Mouse (Mus musculus) mature B cell (primary cell): Measurements from ENCODE around the gene Grin3b.

Experiments
- in situ Hi-C: fragments of 300-500 bp; cut with MboI; formaldehyde crosslinking; loops from 2 replicates; pipeline ENCODE4 v1.14.3; 2019

Gene Grin3b

DNA sequence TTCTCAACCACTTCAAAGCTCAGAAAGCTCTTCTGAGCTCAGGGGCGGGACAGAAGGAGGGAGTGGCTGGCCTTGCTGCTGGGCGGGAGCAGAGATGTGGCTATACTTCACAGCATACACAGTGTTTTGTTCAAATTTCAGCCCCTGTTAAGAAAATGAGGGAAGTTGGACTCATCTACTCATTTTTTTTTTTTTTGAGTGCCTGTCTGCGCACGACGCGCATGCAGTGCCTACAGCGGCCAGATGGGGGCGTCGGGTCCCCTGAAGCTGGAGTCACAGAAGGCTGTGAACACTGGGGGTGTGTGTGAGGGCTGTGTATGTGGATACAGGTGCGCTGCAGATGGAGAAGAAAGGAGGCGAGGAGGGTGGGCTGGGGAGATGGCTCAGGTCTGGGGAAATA, 16.4 kb downstream of the Grin3b start:
- in situ Hi-C loops, result loop anchor here (5.0 kb wide), 1 partner anchor 35 kb away; no protein-coding TSS in a partner anchor

DNA sequence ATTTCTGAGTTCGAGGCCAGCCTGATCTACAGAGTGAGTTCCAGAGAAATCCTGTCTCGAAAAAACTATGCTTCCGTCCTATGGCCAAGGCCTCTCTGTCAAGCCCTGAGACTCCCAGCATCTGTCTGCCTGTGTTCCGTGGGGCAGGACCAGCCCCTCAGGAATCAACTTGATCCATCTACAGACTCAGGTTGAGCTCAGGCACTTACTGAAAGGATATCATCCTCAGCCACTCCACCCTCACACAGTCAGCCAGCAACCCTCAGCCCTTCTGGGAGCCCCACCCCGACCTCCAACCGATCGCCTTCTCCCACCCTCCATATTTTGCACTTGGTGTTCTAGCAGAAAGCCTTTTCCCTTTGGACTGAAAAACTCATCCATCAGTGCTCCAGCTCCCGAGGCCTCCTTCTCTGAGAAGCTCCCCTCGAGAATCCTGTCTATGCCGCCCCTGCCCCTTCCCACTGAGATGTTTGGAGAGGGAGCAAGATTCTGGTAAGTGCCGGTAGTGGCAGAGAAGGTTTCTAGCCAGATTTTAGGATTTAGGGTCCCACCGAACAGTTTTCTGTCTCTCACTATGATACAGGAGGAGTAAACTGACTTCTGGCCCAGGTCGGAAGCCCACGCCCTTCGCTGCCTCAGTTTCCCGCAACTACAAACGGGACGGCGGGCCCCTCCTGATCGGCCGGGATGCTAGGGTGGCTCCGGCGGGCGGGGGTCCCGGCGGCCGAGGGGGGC, 17.4 kb downstream of the Grin3b start:
- in situ Hi-C loops, result loop anchor here (5.0 kb wide), 1 partner anchor 34 kb away; no protein-coding TSS in a partner anchor

DNA sequence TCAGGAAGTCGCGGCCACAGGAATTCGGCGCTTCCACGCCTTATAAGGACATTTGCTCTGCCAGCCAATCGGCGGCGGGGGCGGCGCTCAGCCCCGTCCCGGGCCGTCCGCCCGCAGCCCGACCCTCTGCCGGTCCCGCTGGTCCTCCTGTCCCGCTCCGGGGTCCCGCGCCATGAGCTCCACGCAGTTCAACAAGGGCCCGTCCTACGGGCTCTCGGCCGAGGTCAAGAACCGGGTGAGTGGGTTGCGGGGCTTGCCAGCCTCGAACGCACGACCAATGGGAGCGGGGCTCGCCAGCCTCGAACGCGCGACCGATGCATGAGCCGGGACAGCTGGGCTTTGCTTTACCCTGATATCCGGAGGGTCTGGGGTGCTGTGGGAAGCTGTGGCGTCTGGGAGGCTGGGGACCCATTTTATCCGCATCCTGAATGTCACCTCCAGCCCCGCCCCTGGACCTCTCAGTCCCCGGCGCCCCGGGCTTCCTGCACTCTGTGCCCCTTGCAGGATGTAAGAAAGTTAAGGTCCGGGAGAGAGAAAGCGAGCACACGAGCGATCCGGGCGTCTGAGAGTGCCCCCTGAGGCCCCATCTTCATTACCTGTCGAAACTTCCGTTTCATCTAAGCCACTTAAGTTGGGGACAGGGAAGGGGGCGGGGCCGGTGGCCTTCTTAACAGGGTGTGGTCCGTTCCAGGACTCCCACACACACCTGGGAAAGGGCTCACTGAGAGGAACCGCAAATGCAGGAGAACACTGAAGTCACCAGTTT, 18.2 kb downstream of the Grin3b start, which contains the start of gene Cnn2:
Gene Cnn2, plus strand, starts transcription at position 79 of the 766 bp plus-strand sequence.
- in situ Hi-C loops, result loop anchor here (5.0 kb wide), 1 partner anchor 34 kb away; no protein-coding TSS in a partner anchor

DNA sequence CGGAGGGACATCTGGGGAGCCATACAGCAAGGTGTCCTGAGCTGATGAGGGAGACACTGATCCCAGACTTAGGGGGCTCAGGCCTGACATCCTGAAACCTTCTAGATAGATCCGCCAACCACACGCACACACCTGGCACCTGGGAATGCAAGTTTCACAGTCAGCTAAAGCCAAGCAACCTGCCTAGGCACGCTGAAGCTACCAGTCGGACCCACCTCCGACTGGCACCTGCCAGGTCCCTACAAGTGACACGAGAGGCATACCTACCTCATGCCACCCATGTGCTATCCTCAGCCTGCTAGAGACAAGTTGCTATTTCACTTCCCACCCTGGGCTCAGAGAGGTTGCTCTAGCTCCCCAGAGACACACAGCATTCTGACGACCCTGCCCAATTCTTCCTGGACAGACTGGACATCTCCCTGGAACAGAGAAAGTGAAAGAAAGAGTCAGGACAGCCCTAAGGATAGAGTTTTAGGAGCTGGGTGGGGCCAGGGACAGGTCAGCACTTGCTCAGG, 18.8 kb downstream of the Grin3b start:
- in situ Hi-C loops, result loop anchor here (5.0 kb wide), 1 partner anchor 33 kb away; no protein-coding TSS in a partner anchor

DNA sequence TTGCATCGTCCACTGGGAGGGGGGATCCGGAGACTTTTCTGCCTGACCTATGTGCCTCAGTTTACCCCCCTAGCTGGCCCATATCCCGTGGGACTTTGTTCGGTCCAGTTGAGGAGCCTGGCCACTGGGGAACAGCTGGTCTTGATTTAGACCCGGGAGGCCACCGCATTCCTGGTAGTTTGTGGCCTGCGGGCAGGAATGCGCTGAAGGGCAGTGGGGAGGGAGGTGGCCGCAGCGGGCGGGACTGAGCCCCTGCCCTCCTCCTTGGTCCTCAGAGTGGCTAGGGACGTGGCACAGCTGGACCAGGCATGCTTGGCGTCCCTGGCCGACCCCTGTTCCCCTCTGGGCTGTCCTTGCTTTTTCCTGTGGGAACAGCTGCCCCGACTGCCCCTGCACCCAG, 19.4 kb downstream of the Grin3b start:
- in situ Hi-C loops, result loop anchor here (5.0 kb wide), 1 partner anchor 32 kb away; no protein-coding TSS in a partner anchor

DNA sequence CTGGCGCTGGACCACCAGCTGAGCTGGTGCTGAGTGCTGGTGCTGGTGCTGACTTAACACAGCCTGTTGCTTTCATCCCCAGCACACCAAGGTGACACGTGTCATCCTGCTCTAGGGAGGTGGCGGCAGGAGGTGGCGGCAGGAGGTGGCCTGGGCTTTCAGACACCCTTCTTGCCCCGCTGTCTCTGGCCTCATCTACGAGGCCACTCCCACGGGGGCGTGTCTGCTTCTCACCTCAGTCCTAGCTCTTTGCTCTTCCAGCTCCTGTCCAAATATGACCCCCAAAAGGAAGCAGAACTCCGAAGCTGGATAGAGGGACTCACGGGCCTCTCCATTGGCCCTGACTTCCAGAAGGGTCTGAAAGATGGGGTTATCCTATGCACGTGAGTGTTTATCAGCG, 20.6 kb downstream of the Grin3b start:
- in situ Hi-C loops, result no loop called here

DNA sequence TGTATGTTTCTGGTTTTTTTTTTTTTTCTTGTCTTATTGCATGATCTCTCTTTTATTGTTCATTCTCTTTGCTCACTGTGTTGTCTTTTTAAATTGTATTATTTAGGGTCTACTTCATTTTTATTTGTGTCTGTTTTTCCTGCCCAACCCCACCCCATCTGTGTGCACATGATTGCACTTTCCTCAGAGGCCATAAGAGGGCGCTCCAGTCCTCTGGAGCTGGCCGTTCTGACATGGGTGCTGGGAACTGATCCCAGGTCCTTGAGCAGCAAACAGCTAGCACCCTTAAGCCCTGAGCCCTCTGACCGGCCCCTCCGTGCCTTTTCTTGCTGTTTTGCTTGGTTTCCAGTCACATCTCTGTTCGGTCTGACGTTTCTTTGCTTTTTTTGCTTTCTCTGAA, 21.0 kb downstream of the Grin3b start:
- in situ Hi-C loops, result no loop called here

DNA sequence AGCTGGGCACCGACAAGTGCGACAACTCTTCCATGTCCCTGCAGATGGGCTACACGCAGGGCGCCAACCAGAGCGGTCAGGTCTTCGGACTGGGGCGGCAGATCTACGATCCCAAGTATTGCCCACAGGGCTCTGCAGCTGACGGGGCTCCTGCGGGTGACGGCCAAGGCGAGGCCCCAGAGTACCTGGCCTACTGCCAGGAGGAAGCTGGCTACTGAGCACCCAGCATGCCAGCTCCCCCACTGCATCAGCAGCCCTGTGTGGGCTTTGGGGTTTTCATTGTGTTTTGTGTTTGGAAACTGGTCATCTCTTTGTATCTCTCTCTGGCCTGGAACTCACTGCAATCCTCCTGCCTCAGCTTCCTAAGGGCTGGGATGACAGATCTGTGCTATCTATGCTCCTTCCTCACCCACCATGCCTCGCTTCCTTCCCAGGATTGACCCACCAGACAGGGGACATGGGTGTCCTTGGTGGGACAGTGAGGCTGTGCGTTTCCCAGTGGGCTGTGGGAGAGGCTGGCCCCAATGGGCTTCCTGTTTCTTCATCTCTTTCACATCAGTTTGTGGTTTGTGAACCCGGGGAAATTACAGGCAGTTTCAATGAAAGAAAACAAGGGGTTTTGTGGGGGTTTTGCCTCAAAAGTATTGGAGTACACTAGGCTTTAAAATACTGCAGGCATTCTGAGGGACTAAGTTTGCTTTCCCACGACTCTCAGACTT, 24.0 kb downstream of the Grin3b start:
- in situ Hi-C loops, result no loop called here

DNA sequence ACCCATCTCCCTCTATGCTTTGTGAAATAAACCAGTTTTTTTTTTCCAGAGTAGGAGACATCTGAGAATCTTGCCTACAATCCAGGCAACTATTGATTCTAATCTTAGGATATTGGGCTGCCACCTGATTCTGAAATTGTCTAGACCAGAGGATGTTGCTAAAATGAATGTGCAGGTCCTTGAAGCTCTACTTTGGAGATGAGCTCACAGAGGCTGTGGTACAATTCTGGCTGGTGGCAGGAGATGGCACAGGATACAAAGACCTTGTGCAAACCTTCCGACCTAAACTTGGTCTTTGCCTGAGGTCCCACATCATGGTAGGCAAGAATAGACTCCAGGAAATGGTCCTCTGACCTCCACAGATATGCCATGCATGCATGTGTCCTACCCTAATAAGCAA, 25.1 kb downstream of the Grin3b start:
- in situ Hi-C loops, result no loop called here

DNA sequence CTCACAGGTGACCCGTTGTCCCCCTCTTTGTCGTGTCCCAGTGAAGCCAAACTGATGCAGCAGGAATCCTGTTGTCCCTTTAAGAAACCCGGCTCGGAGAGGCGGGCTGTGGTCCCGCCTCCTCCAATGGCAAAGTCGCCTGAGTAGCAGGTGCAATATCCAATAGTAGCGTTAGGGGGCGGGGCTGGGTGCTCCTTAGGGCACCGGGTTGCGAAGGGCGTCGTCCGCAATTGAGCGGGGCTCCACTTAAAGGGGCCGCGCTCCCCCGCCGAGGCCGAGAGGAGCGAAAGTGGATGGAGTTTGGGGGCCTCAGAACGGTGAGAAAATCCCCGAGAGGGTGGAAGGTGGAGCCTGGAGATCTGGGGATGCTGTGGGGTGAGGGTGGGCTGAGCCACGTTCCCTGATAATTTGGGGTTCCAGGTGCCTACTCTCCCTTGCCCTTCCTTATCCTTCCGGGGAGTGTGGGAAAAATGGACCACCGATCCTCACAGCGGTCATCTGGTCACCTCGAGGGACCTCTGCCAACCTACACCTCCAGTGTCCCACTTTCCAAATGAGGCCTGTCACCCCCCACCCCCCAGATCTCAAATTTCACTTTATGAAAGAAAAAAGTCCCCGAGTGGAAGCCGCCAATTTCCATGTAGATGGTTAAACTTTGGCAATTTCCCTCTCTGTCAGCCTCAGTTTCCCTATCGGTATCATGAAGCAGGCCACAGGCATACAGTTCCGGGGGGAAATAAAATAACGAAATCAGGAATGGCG, 25.9 kb downstream of the Grin3b start, which contains the start of gene Abca7:
Gene Abca7, plus strand, starts transcription at position 223 of the 762 bp plus-strand sequence.
- in situ Hi-C loops, result no loop called here

DNA sequence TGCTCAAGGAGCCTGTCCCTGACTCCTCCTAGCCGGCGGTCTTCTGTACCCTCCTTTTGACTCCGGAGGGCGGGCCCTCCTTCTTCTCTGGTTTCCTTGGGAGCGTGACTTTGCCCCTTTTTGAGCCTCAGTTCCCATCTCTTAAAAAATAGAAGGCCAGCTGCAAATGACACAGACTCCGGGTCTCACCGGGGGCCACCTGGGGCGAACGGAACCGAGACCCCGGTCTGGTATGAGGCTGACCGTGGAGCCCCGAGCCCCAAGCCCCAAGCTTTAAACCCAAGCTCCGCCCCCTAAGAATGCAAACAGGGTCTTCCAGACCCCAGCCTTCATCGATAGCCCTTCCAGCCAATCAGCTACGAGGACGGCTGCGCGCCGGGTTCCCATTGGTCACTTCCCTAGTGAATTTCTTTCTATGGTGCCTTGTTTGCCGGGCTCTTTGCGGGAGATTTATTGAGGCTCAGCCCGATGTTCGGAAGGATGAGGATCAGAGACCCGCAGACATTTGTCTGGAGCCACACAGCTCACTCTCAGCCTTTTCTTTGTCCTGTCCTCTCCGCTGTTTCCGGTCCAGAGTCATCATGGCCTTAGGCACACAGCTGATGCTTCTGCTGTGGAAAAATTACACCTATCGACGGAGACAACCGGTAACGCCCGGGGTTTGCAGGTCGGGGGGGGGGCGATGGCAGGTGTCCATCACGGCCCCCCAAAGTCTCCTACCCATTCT, 26.7 kb downstream of the Grin3b start:
- in situ Hi-C loops, result no loop called here

DNA sequence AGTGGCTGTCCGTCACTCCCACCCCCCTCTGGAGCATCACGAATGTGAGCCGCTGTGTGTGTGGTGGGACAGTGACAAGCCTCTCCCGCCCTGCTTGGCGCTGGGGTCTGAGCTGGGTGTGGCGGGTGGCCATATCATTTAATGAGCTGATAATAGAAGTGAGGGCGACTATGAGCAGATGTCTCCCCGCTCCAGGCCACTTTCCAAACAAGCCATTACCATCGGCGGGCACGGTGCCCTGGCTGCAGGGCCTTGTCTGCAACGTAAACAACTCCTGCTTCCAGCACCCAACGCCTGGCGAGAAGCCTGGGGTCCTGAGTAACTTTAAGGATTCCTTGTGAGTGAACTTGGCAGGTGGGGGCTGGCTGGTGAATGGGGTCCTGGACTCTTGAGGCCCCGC, 27.3 kb downstream of the Grin3b start:
- in situ Hi-C loops, result no loop called here

DNA sequence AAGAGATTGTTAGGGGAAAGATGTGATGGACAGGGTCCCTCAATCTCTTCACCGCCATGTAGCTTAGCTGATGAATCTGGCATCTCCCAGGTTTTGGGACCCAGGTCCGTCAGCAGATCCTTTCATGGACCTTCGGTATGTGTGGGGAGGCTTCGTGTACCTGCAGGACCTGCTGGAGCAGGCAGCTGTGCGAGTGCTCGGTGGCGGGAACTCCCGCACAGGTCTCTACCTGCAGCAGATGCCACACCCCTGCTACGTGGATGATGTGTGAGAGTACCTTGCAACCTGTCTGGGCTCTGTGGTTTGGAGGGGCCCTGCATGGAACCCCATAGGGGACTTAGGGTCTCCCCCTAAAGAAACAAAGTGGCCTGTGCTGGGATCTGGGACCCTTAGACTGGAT, 31.4 kb downstream of the Grin3b start:
- in situ Hi-C loops, result no loop called here

DNA sequence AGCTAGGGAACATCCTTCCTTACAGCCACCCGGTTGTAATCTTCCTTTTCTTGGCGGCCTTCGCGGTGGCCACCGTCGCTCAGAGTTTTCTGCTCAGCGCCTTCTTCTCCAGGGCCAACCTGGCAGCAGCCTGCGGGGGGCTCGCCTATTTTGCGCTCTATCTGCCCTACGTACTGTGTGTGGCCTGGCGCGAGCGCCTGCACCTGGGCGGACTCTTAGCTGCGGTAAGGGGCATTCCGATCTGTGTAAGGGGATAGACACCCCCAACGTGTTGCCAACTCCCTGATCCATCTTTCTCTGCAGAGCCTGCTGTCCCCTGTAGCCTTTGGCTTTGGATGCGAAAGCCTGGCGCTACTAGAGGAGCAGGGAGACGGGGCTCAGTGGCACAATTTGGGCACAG, 32.3 kb downstream of the Grin3b start:
- in situ Hi-C loops, result no loop called here

DNA sequence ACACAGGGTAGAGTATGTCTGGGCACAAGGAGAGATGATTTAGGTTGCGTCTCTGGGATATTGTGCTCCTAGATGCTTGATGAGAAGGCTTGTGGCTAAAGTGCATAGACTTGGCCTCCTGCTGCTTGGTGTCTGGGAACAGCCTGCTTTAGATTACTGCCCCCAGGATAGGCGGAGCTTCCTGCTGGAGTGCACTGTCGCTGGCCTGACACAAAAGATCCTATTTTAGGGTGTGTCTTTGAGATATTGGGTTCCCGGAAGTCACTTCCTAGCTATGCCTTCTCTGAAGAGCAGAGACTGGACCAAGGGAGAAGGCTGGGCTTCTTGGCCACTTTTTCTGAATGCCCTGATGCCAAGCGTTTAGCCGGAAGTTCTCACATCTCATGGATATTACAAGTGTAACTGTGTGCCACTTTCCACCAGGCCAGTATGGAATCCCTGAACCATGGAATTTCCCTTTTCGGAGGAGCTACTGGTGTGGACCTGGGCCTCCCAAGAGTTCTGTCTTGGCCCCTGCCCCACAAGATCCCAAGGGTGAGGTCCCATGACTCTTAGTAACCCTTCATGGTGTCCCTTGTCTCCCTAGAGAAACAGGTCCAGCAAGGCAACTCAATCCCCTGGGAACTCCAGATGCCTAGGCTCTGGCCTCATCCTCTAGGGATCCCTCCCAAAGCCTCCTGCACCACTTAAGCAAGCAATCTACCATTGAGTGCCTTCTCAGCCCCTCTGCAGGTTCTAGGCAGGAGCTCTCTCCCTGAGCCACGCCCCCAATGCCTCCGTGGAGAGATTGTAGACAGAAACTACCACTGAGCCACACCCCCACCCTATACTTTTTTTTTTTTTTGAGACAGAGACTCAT, 33.1 kb downstream of the Grin3b start:
- in situ Hi-C loops, result no loop called here

DNA sequence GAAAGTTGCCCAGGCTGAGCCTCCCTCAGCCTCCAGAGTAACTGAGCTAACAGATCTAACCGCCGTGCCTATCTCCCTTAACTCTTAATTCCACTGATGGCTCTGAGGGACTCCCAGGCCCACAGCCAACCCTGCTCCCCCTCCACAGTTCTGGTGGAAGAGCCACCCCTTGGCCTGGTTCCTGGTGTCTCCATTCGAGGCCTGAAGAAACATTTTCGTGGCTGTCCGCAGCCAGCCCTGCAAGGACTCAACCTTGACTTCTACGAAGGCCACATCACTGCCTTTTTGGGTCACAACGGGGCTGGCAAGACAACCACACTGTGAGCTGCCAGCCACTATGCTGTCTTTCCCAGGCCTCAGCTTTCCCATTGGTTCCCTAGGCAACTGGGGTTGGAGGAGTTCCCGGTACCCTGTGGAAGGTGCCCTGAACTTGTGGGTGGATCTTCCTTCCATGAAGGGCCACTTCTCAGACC, 33.8 kb downstream of the Grin3b start:
- in situ Hi-C loops, result no loop called here

DNA sequence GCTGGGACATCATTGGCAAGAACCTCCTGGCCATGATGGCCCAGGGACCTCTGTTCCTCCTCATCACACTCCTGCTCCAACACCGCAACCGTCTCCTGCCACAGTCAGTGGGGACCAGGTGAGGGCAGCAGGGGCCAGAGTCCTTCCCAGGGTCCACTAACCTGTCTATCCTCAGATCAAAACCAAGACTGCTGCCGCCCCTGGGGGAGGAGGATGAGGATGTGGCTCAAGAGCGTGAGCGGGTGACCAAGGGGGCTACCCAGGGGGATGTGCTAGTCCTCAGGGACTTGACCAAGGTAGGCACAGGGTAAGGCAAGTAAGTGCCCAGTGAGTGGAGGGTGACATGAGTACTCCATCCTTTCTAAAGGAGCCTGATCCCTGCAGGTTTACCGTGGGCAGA, 41.2 kb downstream of the Grin3b start:
- in situ Hi-C loops, result no loop called here

DNA sequence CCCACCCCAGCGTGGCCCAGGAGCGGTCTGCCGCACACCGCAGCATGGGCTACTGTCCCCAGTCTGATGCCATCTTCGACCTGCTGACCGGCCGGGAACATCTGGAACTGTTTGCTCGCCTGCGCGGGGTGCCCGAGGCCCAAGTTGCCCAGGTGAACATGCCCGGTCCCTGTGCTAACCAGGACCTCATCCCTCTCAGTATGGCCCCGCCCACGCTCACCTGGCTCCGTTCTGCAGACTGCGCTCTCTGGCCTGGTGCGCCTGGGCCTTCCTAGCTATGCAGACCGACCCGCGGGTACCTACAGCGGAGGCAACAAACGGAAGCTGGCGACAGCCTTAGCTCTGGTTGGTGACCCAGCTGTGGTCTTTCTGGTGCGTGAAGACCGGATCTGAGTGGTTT, 43.1 kb downstream of the Grin3b start:
- in situ Hi-C loops, result no loop called here

DNA sequence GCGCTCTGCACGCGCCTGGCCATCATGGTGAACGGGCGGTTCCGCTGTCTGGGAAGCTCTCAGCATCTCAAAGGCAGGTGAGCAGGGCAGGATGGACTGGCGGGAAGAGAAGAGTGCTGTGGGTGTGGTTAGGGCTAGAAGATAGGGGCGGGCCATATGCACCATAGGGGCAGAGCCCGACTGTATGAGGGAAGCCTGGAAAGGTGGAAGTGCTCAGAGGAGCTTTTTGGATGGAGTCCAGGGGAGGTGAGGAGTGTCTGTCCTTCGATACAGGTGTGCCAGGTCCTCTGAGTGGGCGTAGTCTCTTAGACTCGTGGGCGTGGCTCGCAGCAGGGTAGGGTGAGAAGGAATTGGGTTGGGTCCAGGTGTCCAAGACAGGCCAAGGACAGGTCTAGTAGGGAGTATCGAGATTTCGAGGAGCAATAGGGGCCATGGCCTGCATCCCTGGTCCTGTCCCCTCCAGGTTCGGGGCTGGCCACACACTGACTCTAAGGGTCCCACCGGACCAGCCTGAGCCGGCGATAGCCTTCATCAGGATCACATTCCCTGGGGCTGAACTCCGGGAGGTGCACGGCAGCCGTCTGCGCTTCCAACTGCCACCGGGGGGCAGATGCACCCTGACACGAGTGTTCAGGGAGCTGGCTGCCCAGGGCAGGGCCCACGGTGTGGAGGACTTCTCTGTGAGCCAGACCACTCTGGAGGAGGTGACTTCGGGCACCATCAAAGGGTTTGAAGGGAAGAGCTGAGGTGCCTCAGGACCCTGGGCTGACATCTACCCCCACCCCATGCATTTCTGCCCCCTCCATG, 44.2 kb downstream of the Grin3b start:
- in situ Hi-C loops, result no loop called here
